Mouse (Mus musculus): Measurements from ENCODE around the gene Fbxo28. TPM values are rescaled to one million over a fixed set of nuclear protein-coding genes. Genes with fewer than 3 reads are reported as not detected.

Gene Fbxo28
- total RNA-seq (2023): 10 to 100 TPM; 32.8 to 33.4 TPM

GRCm38 (mm10) chr1:182340821-182341781, at the start of gene Fbxo28:
TSS of gene Fbxo28 (minus strand) at chr1:182341629.

GRCm38 (mm10) chr1:182282091-182283075, 59.0 kb downstream of the Fbxo28 start, which contains the start of gene Degs1:
TSS of gene Degs1 (minus strand) at chr1:182282804.

Other genes starting within 250 kb of the Fbxo28 start
- gene Srp9, start 216.9 kb downstream of the Fbxo28 start, total RNA-seq (2023): 10 to 100 TPM; 43.9 to 48.0 TPM
- not detected for gene Vmn1r1, start 177.1 kb downstream of the Fbxo28 start, total RNA-seq (2023)
- 100 to 1,000 TPM; 195 to 231 TPM for gene Degs1, start 58.8 kb downstream of the Fbxo28 start, total RNA-seq (2023)
- gene Trp53bp2, start 67.5 kb upstream of the Fbxo28 start, total RNA-seq (2023): 10 to 100 TPM; 17.1 to 21.5 TPM
- 10 to 100 TPM; 53.2 to 83.6 TPM for gene Capn2, start 176.0 kb upstream of the Fbxo28 start, total RNA-seq (2023)
- gene Capn8, start 223.4 kb upstream of the Fbxo28 start, total RNA-seq (2023): not detected